Mouse (Mus musculus) heart, postnatal 25 days (tissue): ENCODE data around the gene Slc35f1. TPM values are rescaled to one million over a fixed set of nuclear protein-coding genes. Genes with fewer than 3 reads are reported as not detected.

ENCODE experiments used
- DNase-seq: peaks from one replicate; pipeline ENCODE4 v3.0.0; 2022; ENCODE audit warnings: low spot score
- intact Hi-C: fragments of 180-260 bp; cut with DNase I; formaldehyde crosslinking; loops from one replicate; pipeline ENCODE4 v1.15.1; 2025
- total RNA-seq, 2 experiments: library from RNA; stranded (reverse); gene quantifications; 2 replicates each; pipeline ENCODE4 v1.2.3; 2021

Gene Slc35f1
- under 1 TPM; 0.67 to 0.81 TPM for total RNA-seq

GRCm38 (mm10) chr10:52690334-52690991 lies at the start of gene Slc35f1:
Gene Slc35f1 (plus strand): TSS chr10:52690533.
- intact Hi-C loops = no loop called here
- DNase-seq = no peak

- intact Hi-C loops = no loop called here
- DNase-seq = no peak
These were observed 19.1 kb upstream of the Slc35f1 start for GRCm38 (mm10) chr10:52671234-52671633.

GRCm38 (mm10) chr10:52690992-52691731 lies 829 bp downstream of the Slc35f1 start:
- intact Hi-C loops = no loop called here
- DNase-seq = no peak

GRCm38 (mm10) chr10:52703688-52704087 lies 13.4 kb downstream of the Slc35f1 start:
- no peak for DNase-seq
- intact Hi-C loops = no loop called here

GRCm38 (mm10) chr10:52704101-52705051 lies 14.0 kb downstream of the Slc35f1 start:
- intact Hi-C loops = no loop called here
- DNase-seq = no peak

- intact Hi-C loops = no loop called here
- no peak for DNase-seq
These were observed 19.1 kb downstream of the Slc35f1 start for GRCm38 (mm10) chr10:52709482-52709881.

- intact Hi-C loops = no loop called here
- DNase-seq = no peak
These were observed 21.8 kb downstream of the Slc35f1 start for GRCm38 (mm10) chr10:52712166-52712565.

GRCm38 (mm10) chr10:52714557-52714956 lies 24.2 kb downstream of the Slc35f1 start:
- intact Hi-C loops = no loop called here
- no peak for DNase-seq

GRCm38 (mm10) chr10:52715146-52715545 lies 24.8 kb downstream of the Slc35f1 start:
- intact Hi-C loops = no loop called here
- DNase-seq = no peak

- intact Hi-C loops = no loop called here
- DNase-seq = no peak
These were observed 28.0 kb downstream of the Slc35f1 start for GRCm38 (mm10) chr10:52718199-52718917.

- DNase-seq = no peak
- intact Hi-C loops = no loop called here
These were observed 36.3 kb downstream of the Slc35f1 start for GRCm38 (mm10) chr10:52726674-52727073.

GRCm38 (mm10) chr10:52742671-52743379 lies 52.5 kb downstream of the Slc35f1 start:
- intact Hi-C loops = no loop called here
- DNase-seq = no peak

- DNase-seq = no peak
- intact Hi-C loops = no loop called here
These were observed 53.5 kb downstream of the Slc35f1 start for GRCm38 (mm10) chr10:52743831-52744230.

GRCm38 (mm10) chr10:52748028-52748597 lies 57.8 kb downstream of the Slc35f1 start:
- no peak for DNase-seq
- intact Hi-C loops = no loop called here

- DNase-seq = no peak
- intact Hi-C loops = no loop called here
These were observed 65.8 kb downstream of the Slc35f1 start for GRCm38 (mm10) chr10:52755949-52756679.

- no peak for DNase-seq
- intact Hi-C loops = no loop called here
These were observed 67.3 kb downstream of the Slc35f1 start for GRCm38 (mm10) chr10:52757496-52758260.

GRCm38 (mm10) chr10:52758589-52758988 lies 68.3 kb downstream of the Slc35f1 start:
- intact Hi-C loops = no loop called here
- no peak for DNase-seq
